Mouse (Mus musculus): Measurements from ENCODE around the gene Klf7. TPM values are rescaled to one million over a fixed set of nuclear protein-coding genes. Genes with fewer than 3 reads are reported as not detected.

The Klf7 gene
- polyA plus RNA-seq, 1 experiment, result 18.3 TPM

DNA sequence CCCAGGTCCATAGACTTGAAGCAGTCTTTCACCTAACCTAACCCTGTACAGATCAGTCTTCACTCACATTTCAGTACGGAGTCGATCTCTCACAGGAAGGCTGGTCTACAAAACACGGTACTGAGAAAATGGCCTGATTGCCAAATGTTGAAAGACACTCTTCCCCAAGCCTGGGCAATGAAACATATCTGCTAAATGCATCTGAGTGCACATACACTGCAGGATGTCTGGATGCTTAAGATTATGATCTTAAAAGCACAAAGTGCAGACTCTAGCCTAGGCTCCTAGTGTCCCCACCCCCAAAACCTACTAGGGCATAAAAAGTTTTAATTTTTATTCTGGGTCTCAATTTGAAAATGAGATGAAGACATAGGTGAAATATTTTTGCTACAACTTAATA is 37.4 kb downstream of the Klf7 start:
- Histone ChIP-seq H3K27ac (ENCODE audit: control insufficient read depth, insufficient read depth, low read depth, low read length, poor library complexity) (no peak overlapping the region), H3K4me1 (ENCODE audit: control insufficient read depth, insufficient read depth, low read length) (peaks cover 4% of the 10 kb centered on the region), H3K4me3 (replicated peaks; ENCODE audit: control insufficient read depth, low read depth, low read length) (no peak overlapping the region)
- 15% methylated on average over 3 of the region's 3 CpGs for WGBS
- TF ChIP-seq POLR2A (IDR thresholded peaks at IDR 0.05; ENCODE audit: borderline replicate concordance, control insufficient read depth, low read depth, low read length), result no peak

DNA sequence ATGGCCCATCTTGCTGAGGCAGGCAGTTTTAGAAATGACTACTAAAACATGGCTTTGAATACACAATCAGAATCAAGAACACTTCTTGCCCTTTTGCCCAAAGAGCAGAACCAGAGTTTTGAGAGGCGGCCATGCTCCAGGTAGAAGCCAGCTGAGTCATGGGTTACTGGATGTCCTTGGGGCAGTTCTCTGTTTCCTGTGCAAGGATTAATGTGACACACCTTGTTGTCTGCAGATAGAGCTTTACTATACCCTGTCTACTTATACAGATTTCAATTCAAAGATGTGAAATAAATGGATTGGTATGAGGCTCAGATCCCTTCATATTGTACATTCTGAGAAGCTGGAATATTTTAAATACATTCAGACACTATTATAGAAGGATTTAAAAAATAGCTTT is 40.3 kb downstream of the Klf7 start:
- no peak overlapping the region for H3K4me3 ChIP-seq (replicated peaks; ENCODE audit: control insufficient read depth, low read depth, low read length)
- no peak overlapping the region for H3K27ac ChIP-seq (ENCODE audit: control insufficient read depth, insufficient read depth, low read depth, low read length, poor library complexity)
- TF ChIP-seq CTCF (IDR thresholded peaks at IDR 0.05; ENCODE audit: control insufficient read depth, insufficient read depth, low read length) (no peak), POLR2A (IDR thresholded peaks at IDR 0.05; ENCODE audit: borderline replicate concordance, control insufficient read depth, low read depth, low read length) (no peak)
- 67% methylated on average over 1 of the region's 1 CpGs for WGBS
- peaks cover 11% of the 10 kb centered on the region; the same call in 1 of the 2 replicates for H3K4me1 ChIP-seq (ENCODE audit: control insufficient read depth, insufficient read depth, low read length)

DNA sequence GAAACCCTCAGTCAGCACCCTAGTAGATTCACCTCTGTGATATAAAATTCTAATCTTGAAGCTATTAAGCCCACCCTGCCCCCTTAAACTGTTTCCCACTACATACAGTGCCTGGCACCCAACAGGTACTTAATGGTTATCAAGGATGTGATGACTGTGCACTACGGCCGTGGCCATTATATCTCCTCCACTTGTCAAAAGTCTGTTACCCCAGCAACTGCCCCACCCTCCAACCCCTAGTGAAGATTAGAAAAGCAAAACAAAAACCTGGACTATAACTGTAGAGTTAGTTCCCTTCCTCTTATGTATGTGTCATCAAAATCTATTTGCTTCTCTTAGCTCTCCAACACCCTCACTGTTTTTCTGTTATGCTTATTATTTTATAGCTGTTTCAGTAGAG is 40.9 kb downstream of the Klf7 start:
- Histone ChIP-seq H3K4me1 (ENCODE audit: control insufficient read depth, insufficient read depth, low read length) (peaks cover 11% of the 10 kb centered on the region; the same call in 1 of the 2 replicates), H3K27ac (ENCODE audit: control insufficient read depth, insufficient read depth, low read depth, low read length, poor library complexity) (no peak overlapping the region), H3K4me3 (replicated peaks; ENCODE audit: control insufficient read depth, low read depth, low read length) (no peak overlapping the region)
- 28% methylated on average over 2 of the region's 2 CpGs for WGBS
- no peak for TF ChIP-seq POLR2A (IDR thresholded peaks at IDR 0.05; ENCODE audit: borderline replicate concordance, control insufficient read depth, low read depth, low read length)
- TF ChIP-seq CTCF (IDR thresholded peaks at IDR 0.05; ENCODE audit: control insufficient read depth, insufficient read depth, low read length), result no peak

DNA sequence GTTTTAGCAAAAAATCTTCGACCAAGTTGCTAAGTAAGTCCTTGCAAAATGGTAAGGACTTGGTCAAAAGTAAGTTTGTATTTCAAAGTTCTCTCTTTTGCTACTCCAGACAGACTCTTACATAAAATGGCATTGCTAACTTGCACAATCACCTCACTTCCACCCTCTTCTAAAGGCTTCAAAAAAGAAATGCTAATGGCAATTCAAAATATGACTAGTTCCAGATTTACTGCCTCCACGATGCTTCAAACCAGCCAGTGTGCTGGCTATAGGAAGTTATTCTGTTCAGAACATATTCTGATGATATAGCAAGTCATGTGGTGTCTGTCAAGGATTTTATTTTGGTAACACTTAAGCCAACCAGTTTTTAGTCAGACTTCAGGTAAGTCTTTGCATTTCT is 41.8 kb downstream of the Klf7 start:
- WGBS, result 27% methylated on average over 2 of the region's 2 CpGs
- Histone ChIP-seq H3K27ac (ENCODE audit: control insufficient read depth, insufficient read depth, low read depth, low read length, poor library complexity) (no peak overlapping the region), H3K4me3 (replicated peaks; ENCODE audit: control insufficient read depth, low read depth, low read length) (no peak overlapping the region), H3K4me1 (ENCODE audit: control insufficient read depth, insufficient read depth, low read length) (peaks cover 11% of the 10 kb centered on the region; the same call in 1 of the 2 replicates)
- TF ChIP-seq POLR2A (IDR thresholded peaks at IDR 0.05; ENCODE audit: borderline replicate concordance, control insufficient read depth, low read depth, low read length) (no peak), CTCF (IDR thresholded peaks at IDR 0.05; ENCODE audit: control insufficient read depth, insufficient read depth, low read length) (no peak)

DNA sequence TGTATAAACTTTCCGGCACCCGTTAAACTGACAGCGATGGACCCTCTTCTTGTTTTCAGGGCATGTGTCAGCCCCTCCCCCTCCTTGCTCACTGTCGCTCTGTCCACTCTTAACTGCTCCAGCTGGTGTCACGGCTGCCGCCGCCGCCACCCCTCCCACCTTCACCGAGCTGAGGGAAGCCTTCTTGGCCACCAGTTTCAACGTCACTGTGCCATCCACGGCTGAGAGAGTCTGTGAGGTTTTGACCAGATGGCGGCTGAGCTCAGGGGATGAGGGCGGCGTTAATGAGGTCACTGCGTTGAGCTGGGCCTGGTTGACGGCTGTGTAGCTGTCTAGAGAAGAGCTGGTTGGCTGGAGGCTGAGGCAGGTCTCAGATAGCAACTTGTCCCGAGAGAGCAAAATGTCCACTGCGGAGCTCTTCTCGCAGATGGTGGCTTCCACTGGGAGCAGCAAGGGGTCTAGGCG is 43.3 kb downstream of the Klf7 start:
- 59% methylated on average over 20 of the region's 20 CpGs for WGBS
- TF ChIP-seq CTCF (IDR thresholded peaks at IDR 0.05; ENCODE audit: control insufficient read depth, insufficient read depth, low read length) (no peak), POLR2A (IDR thresholded peaks at IDR 0.05; ENCODE audit: borderline replicate concordance, control insufficient read depth, low read depth, low read length) (no peak)
- H3K4me3 ChIP-seq (replicated peaks; ENCODE audit: control insufficient read depth, low read depth, low read length), result peak overlapping the region; percentile 19
- H3K27ac ChIP-seq (ENCODE audit: control insufficient read depth, insufficient read depth, low read depth, low read length, poor library complexity), result peak overlapping the region; percentile 72
- H3K4me1 ChIP-seq (ENCODE audit: control insufficient read depth, insufficient read depth, low read length), result peaks cover 11% of the 10 kb centered on the region; the same call in 1 of the 2 replicates

DNA sequence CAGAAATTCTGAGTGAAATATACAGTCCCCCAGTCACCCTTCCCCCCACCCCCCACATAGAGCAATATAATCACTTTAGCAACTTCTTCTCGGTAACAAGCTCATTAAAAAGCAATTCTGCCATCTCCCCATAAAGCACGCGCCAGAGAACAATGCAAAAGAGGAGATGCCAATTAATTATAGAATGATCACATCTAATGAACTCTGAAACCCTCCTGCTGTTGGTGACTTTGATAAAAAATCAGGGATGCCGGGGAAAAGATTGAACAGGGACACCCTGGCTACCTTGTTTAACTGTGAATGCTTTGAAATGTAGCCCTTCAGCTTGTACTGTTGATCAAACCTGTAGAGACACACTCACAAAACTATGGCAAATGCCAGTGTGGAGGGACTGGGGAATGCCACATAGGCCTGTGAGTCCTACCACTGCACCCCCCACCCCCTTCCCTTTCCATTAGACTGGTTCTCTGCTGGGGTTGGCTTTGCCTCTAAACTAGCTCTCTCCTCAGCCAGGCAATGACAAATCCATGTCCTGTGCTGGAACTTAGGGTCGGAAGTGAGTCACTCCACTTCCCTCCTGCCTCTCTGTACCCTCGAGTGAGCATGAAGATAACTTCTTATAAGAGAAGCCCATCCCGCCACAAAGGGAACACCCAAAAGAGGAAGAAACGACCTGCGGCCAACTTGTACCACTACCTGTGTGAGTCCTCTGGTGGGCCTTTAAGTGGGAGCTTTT is 43.9 kb downstream of the Klf7 start:
- TF ChIP-seq POLR2A (IDR thresholded peaks at IDR 0.05; ENCODE audit: borderline replicate concordance, control insufficient read depth, low read depth, low read length), result no peak
- no peak for TF ChIP-seq CTCF (IDR thresholded peaks at IDR 0.05; ENCODE audit: control insufficient read depth, insufficient read depth, low read length)
- Histone ChIP-seq H3K4me1 (ENCODE audit: control insufficient read depth, insufficient read depth, low read length) (peaks cover 11% of the 10 kb centered on the region; the same call in 1 of the 2 replicates), H3K4me3 (replicated peaks; ENCODE audit: control insufficient read depth, low read depth, low read length) (peak overlapping the region; percentile 19), H3K27ac (ENCODE audit: control insufficient read depth, insufficient read depth, low read depth, low read length, poor library complexity) (peak overlapping the region; percentile 72)
- 44% methylated on average over 9 of the region's 9 CpGs for WGBS

DNA sequence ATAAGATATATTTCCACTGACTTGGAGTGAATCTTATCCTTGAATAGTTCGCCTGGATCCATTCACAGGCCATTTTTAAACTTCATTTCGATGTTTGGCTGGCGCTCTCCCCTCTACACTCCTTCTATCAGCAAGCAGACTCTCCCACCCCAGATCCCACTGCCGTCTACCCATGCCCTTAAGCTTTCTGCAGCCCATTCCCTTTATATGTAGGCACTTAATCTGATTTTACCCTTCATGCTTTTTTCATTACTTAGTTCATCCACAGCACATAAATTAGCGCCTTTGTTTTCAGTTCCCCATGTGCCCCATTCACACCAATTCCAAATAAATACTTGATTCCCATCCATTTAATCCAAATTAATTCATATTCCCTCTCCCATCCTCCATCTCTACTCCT is 48.0 kb downstream of the Klf7 start:
- H3K4me3 ChIP-seq (replicated peaks; ENCODE audit: control insufficient read depth, low read depth, low read length), result no peak overlapping the region
- peaks cover 8% of the 10 kb centered on the region; the same call in 1 of the 2 replicates for H3K4me1 ChIP-seq (ENCODE audit: control insufficient read depth, insufficient read depth, low read length)
- H3K27ac ChIP-seq (ENCODE audit: control insufficient read depth, insufficient read depth, low read depth, low read length, poor library complexity), result no peak overlapping the region
- TF ChIP-seq POLR2A (IDR thresholded peaks at IDR 0.05; ENCODE audit: borderline replicate concordance, control insufficient read depth, low read depth, low read length) (no peak), CTCF (IDR thresholded peaks at IDR 0.05; ENCODE audit: control insufficient read depth, insufficient read depth, low read length) (no peak)
- 85% methylated on average over 5 of the region's 5 CpGs for WGBS

DNA sequence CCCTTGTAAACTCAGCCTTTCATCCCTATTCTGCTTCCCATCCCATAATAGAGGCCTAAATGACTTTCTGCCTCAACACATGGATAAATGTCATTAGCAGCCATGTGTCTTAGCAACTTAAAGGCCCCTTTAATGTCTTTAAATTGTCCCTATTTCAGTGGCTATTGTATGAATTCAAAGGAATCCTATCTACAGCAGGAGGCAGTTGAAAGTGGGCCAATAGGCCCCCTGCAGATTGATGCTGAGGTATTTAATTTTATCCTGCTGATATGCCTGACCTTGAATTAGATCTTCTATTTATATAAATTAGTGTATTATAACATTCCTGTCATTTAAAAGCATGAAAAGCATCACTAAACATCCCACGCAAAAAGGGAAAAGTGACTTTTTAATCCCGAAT is 51.1 kb downstream of the Klf7 start:
- Histone ChIP-seq H3K27ac (ENCODE audit: control insufficient read depth, insufficient read depth, low read depth, low read length, poor library complexity) (no peak overlapping the region), H3K4me1 (ENCODE audit: control insufficient read depth, insufficient read depth, low read length) (no peaks in the 10 kb centered on the region; the same call in 1 of the 2 replicates), H3K4me3 (replicated peaks; ENCODE audit: control insufficient read depth, low read depth, low read length) (no peak overlapping the region)
- 86% methylated on average over 2 of the region's 2 CpGs for WGBS
- no peak for TF ChIP-seq POLR2A (IDR thresholded peaks at IDR 0.05; ENCODE audit: borderline replicate concordance, control insufficient read depth, low read depth, low read length)
- no peak for TF ChIP-seq CTCF (IDR thresholded peaks at IDR 0.05; ENCODE audit: control insufficient read depth, insufficient read depth, low read length)

Measured in bone marrow, adult 2 months (tissue).